Mouse (Mus musculus) myocyte (in vitro differentiated cells): Measurements from ENCODE around the gene Gsk3b. TPM values are rescaled to one million over a fixed set of nuclear protein-coding genes. Genes with fewer than 3 reads are reported as not detected.

Source experiments
- H3K27me3 ChIP-seq: one replicate; pipeline ENCODE4 v1.6.1; 2011; ENCODE audit not compliant: control insufficient read depth, insufficient read depth, insufficient read length
- H3K36me3 ChIP-seq: one replicate; pipeline ENCODE4 v1.6.1; 2011; ENCODE audit not compliant: control insufficient read depth, insufficient read depth
- H3K4me2 ChIP-seq: one replicate; pipeline ENCODE4 v1.6.1; 2011; ENCODE audit warnings: low read depth, control low read depth
- H3K4me3 ChIP-seq: one replicate; pipeline ENCODE4 v1.5.1; 2011; ENCODE audit warnings: mild to moderate bottlenecking, control low read depth, moderate library complexity
- H3K79me2 ChIP-seq: one replicate; pipeline ENCODE4 v1.6.1; 2011; ENCODE audit not compliant: control insufficient read depth, insufficient read depth
- H3ac ChIP-seq: one replicate; pipeline ENCODE4 v1.6.1; 2011; ENCODE audit not compliant: control insufficient read depth, insufficient read length
- CEBPB ChIP-seq: IDR thresholded peaks from 2 replicates; pipeline ENCODE4 v1.6.1; 2011; ENCODE audit warnings: mild to moderate bottlenecking, moderate library complexity; ENCODE audit not compliant: poor library complexity, insufficient read depth, severe bottlenecking
- E2F4 ChIP-seq: IDR thresholded peaks from one replicate; pipeline ENCODE4 v1.6.1; 2011; ENCODE audit warnings: mild to moderate bottlenecking, control low read depth, moderate library complexity; ENCODE audit not compliant: insufficient read depth
- MAX ChIP-seq: IDR thresholded peaks from one replicate; pipeline ENCODE4 v1.6.1; 2011; ENCODE audit warnings: low read depth, mild to moderate bottlenecking, control low read depth
- MYOD1 ChIP-seq, 3 experiments: IDR thresholded peaks; one replicate each; pipeline ENCODE4 v1.6.1; 2011; ENCODE audit warnings: control low read depth in 2 of 3, low read depth in 2 of 3, mild to moderate bottlenecking in 2 of 3, moderate library complexity in 1 of 3; ENCODE audit not compliant: insufficient read length in 2 of 3, control insufficient read depth in 1 of 3
- MYOG ChIP-seq, 3 experiments: IDR thresholded peaks; one replicate each; pipeline ENCODE4 v1.6.1; 2011; ENCODE audit warnings: control low read depth in 2 of 3, low read depth in 2 of 3, mild to moderate bottlenecking in 2 of 3; ENCODE audit not compliant: insufficient read length in 2 of 3, control insufficient read depth in 1 of 3, insufficient read depth in 1 of 3
- POLR2A ChIP-seq: IDR thresholded peaks from one replicate; pipeline ENCODE4 v1.6.1; 2011; ENCODE audit warnings: low read depth, mild to moderate bottlenecking, control low read depth, moderate library complexity; ENCODE audit not compliant: insufficient read length
- POLR2AphosphoS2 ChIP-seq: IDR thresholded peaks from one replicate; pipeline ENCODE4 v1.6.1; 2011; ENCODE audit warnings: low read depth, control low read depth; ENCODE audit not compliant: insufficient read length
- REST ChIP-seq: IDR thresholded peaks from one replicate; pipeline ENCODE4 v1.6.1; 2011; ENCODE audit warnings: mild to moderate bottlenecking, control low read depth, moderate library complexity; ENCODE audit not compliant: insufficient read depth, insufficient read length
- SRF ChIP-seq: IDR thresholded peaks from one replicate; pipeline ENCODE4 v1.6.1; 2011; ENCODE audit warnings: low read depth; ENCODE audit not compliant: control insufficient read depth, insufficient read length
- TCF12 ChIP-seq: IDR thresholded peaks from one replicate; pipeline ENCODE4 v1.6.1; 2011; ENCODE audit warnings: mild to moderate bottlenecking, control low read depth; ENCODE audit not compliant: poor library complexity, insufficient read depth, severe bottlenecking
- TCF3 ChIP-seq: IDR thresholded peaks from one replicate; pipeline ENCODE4 v1.6.1; 2011; ENCODE audit warnings: low read depth, control low read depth; ENCODE audit not compliant: insufficient read length
- USF1 ChIP-seq: IDR thresholded peaks from one replicate; pipeline ENCODE4 v1.6.1; 2011; ENCODE audit warnings: low read depth, mild to moderate bottlenecking, control low read depth, moderate library complexity
- polyA plus RNA-seq: library from polyadenylated mRNA; unstranded; fragments of >200 nt; fragmentation: generic; extraction: Trizol; gene quantifications from one replicate; pipeline ENCODE4 v1.2.1, GENCODE M21; 2012; ENCODE audit warnings: missing spikeins

Gsk3b gene
- polyA plus RNA-seq, 1 experiment, result 18.7 TPM

DNA sequence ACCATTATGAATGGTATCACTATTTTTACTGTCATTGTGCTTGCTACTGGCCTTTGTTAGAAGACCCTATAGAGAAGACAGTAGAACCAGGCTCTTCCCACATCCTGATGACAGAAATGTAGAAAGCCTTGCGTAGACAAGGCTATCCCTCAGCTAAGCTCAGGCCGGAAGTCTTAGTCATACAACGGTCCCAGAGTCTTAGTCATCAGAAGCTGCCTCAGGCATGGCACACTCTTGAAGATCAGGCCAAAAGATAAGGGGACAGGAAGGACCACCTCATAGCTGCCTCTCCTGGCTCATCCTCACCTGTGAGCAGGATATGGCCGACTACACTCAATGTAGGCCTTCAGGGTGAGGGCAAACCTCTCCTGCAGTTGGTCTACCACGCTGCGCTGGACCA is 161.7 kb downstream of the Gsk3b start:
- H3ac ChIP-seq, result no peak overlapping the region
- H3K4me2 ChIP-seq, result no peak overlapping the region
- no peaks in the 10 kb centered on the region for H3K36me3 ChIP-seq
- TF ChIP-seq POLR2A, result no peak
- no peak for TF ChIP-seq SRF
- TF ChIP-seq USF1, result no peak
- TF ChIP-seq POLR2AphosphoS2, result no peak
- no peak for TF ChIP-seq MAX
- H3K27me3 ChIP-seq, result no peaks in the 10 kb centered on the region
- no peak overlapping the region for H3K4me3 ChIP-seq
- H3K79me2 ChIP-seq, result no peaks in the 10 kb centered on the region

GRCm38 (mm10) chr16:38254001-38254400 is 165.2 kb downstream of the Gsk3b start:
- Histone ChIP-seq H3K27me3 (no peaks in the 10 kb centered on the region), H3ac (no peak overlapping the region), H3K4me2 (no peak overlapping the region), H3K4me3 (no peak overlapping the region), H3K79me2 (no peaks in the 10 kb centered on the region), H3K36me3 (no peaks in the 10 kb centered on the region)
- no peak for TF ChIP-seq MYOG (IDR thresholded peaks at IDR 0.05; ENCODE audit: control insufficient read depth in 1 of 3, insufficient read depth in 1 of 3, insufficient read length in 2 of 3, low read depth in 2 of 3)
- no peak for TF ChIP-seq POLR2AphosphoS2
- no peak for TF ChIP-seq MYOD1 (IDR thresholded peaks at IDR 0.05; ENCODE audit: control insufficient read depth in 1 of 3, insufficient read length in 2 of 3, low read depth in 2 of 3)
- TF ChIP-seq POLR2A, result no peak
- TF ChIP-seq CEBPB, result no peak
- TF ChIP-seq TCF12, result no peak
- TF ChIP-seq MAX, result no peak
- no peak for TF ChIP-seq REST
- TF ChIP-seq SRF, result no peak
- no peak for TF ChIP-seq USF1
- TF ChIP-seq E2F4, result no peak
- TF ChIP-seq TCF3, result no peak

- no peak for TF ChIP-seq USF1
- no peak for TF ChIP-seq MYOG (IDR thresholded peaks at IDR 0.05; ENCODE audit: control insufficient read depth in 1 of 3, insufficient read depth in 1 of 3, insufficient read length in 2 of 3, low read depth in 2 of 3)
- no peak for TF ChIP-seq TCF3
- no peak for TF ChIP-seq SRF
- no peak for TF ChIP-seq E2F4
- no peak for TF ChIP-seq POLR2AphosphoS2
- TF ChIP-seq CEBPB, result no peak
- TF ChIP-seq TCF12, result no peak
- TF ChIP-seq MYOD1 (IDR thresholded peaks at IDR 0.05; ENCODE audit: control insufficient read depth in 1 of 3, insufficient read length in 2 of 3, low read depth in 2 of 3), result no peak
- TF ChIP-seq REST, result no peak
- TF ChIP-seq MAX, result no peak
- Histone ChIP-seq H3K4me3 (no peak overlapping the region), H3K27me3 (no peaks in the 10 kb centered on the region), H3ac (no peak overlapping the region), H3K36me3 (no peaks in the 10 kb centered on the region), H3K79me2 (no peaks in the 10 kb centered on the region), H3K4me2 (no peak overlapping the region)
Measured at GRCm38 (mm10) chr16:38255107-38255506, 166.3 kb downstream of the Gsk3b start.

- no peak overlapping the region for H3K4me3 ChIP-seq
- no peak for TF ChIP-seq E2F4
- TF ChIP-seq MYOG (IDR thresholded peaks at IDR 0.05; ENCODE audit: control insufficient read depth in 1 of 3, insufficient read depth in 1 of 3, insufficient read length in 2 of 3, low read depth in 2 of 3), result no peak
- TF ChIP-seq SRF, result no peak
- TF ChIP-seq MYOD1 (IDR thresholded peaks at IDR 0.05; ENCODE audit: control insufficient read depth in 1 of 3, insufficient read length in 2 of 3, low read depth in 2 of 3), result no peak
- TF ChIP-seq TCF3, result no peak
- H3K4me2 ChIP-seq, result no peak overlapping the region
- no peaks in the 10 kb centered on the region for H3K36me3 ChIP-seq
- H3K27me3 ChIP-seq, result no peaks in the 10 kb centered on the region
- H3ac ChIP-seq, result no peak overlapping the region
- no peaks in the 10 kb centered on the region for H3K79me2 ChIP-seq
Measured at GRCm38 (mm10) chr16:38255927-38256326, 167.1 kb downstream of the Gsk3b start.

GRCm38 (mm10) chr16:38271601-38272000 is 182.8 kb downstream of the Gsk3b start:
- Histone ChIP-seq H3K27me3 (no peaks in the 10 kb centered on the region), H3ac (no peak overlapping the region), H3K36me3 (no peaks in the 10 kb centered on the region), H3K4me2 (no peak overlapping the region), H3K4me3 (no peak overlapping the region), H3K79me2 (no peaks in the 10 kb centered on the region)
- TF ChIP-seq SRF, result no peak
- TF ChIP-seq USF1, result peak; percentile 35
- peak in 1 of 3 experiments; percentile 26 for TF ChIP-seq MYOD1 (IDR thresholded peaks at IDR 0.05; ENCODE audit: control insufficient read depth in 1 of 3, insufficient read length in 2 of 3, low read depth in 2 of 3)
- no peak for TF ChIP-seq POLR2AphosphoS2
- peak in 1 of 3 experiments; percentile 33 for TF ChIP-seq MYOG (IDR thresholded peaks at IDR 0.05; ENCODE audit: control insufficient read depth in 1 of 3, insufficient read depth in 1 of 3, insufficient read length in 2 of 3, low read depth in 2 of 3)
